Mouse (Mus musculus): ENCODE measurements around the gene Gpc5.

DNA sequence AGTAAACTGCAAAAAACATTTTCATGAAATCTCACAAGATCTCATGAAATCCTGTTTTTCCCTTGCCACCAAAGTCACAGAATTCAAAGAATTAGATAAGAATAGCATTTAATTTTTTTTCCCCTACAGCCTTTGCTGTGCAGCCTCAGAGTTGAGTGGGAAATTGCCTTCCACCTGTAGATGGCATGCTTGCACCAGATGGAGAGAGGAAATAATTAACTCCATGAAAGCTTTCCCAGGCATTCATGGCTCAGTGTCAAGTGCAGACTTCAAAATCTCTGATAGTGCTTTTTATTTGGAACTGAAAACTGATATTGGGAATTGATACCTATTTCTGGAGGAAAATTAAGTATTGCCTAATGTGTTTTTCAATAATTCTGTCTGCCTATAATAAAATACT, 393.1 kb downstream of the Gpc5 start:
- TF ChIP-seq TAL1 (IDR thresholded peaks at IDR 0.05; ENCODE audit: low read length) (no peak), GATA1 (IDR thresholded peaks at IDR 0.05; ENCODE audit: low read length) (no peak)
